Mouse (Mus musculus) kidney, adult 2 months (tissue): Measurements from ENCODE around the gene Pikfyve. TPM values are rescaled to one million over a fixed set of nuclear protein-coding genes. Genes with fewer than 3 reads are reported as not detected.

Source experiments
- DNase-seq: peaks from one replicate; pipeline ENCODE4 v3.0.0; 2021
- H3K27ac ChIP-seq: fragments of 200-500 bp; 2 replicates; pipeline ENCODE4 v1.5.1; 2012; ENCODE audit warnings: low read depth, low read length, control low read depth, inconsistent platforms; ENCODE audit not compliant: insufficient read depth
- H3K27me3 ChIP-seq: fragments of 200-500 bp; replicated peaks from 2 replicates; pipeline ENCODE4 v1.6.1; 2012; ENCODE audit warnings: mild to moderate bottlenecking, moderate library complexity, low read length, inconsistent platforms; ENCODE audit not compliant: control insufficient read depth, insufficient read depth
- H3K36me3 ChIP-seq: fragments of 200-500 bp; 2 replicates; pipeline ENCODE4 v1.6.1; 2012; ENCODE audit warnings: mild to moderate bottlenecking, moderate library complexity, low read length, inconsistent platforms; ENCODE audit not compliant: control insufficient read depth, insufficient read depth
- H3K4me1 ChIP-seq: fragments of 200-500 bp; 2 replicates; pipeline ENCODE4 v1.6.1; 2011; ENCODE audit warnings: low read length; ENCODE audit not compliant: control insufficient read depth, insufficient read depth
- H3K4me3 ChIP-seq: fragments of 200-500 bp; 2 replicates; pipeline ENCODE4 v1.5.1; 2011; ENCODE audit warnings: mild to moderate bottlenecking, low read depth, low read length, control low read depth; ENCODE audit not compliant: insufficient read depth
- CTCF ChIP-seq: fragments of 200-500 bp; conservative IDR thresholded peaks from 2 replicates; pipeline ENCODE4 v1.5.1; 2011; ENCODE audit warnings: low read depth, mild to moderate bottlenecking, control low read depth, low read length, moderate library complexity, mixed read lengths; ENCODE audit not compliant: insufficient read depth, insufficient read length
- POLR2A ChIP-seq: fragments of 200-500 bp; IDR thresholded peaks from one replicate; pipeline ENCODE4 v1.6.1; 2011; ENCODE audit warnings: low read depth, low read length, control low read depth
- WGBS: fragments of 180-500 bp; shearing (Covaris S2); methylation state at CpG from one replicate; pipeline ENCODE4 v1.1.7; 2018; 5-methylcytosine and 5-hydroxymethylcytosine counted together
- polyA plus RNA-seq: library from polyadenylated mRNA; depleted of rRNA; stranded (reverse); fragments of >200 nt; gene quantifications from 2 replicates; pipeline ENCODE4 v1.2.3, GENCODE M21; 2012

Gene Pikfyve
- polyA plus RNA-seq, 1 experiment: 8.0 TPM

- Histone ChIP-seq H3K4me1 (peaks cover 9% of the 10 kb centered on the region; the same call in 1 of the 2 replicates), H3K27ac (peak overlapping the region; percentile 18), H3K36me3 (peaks cover 13% of the 10 kb centered on the region), H3K4me3 (peak overlapping the region; percentile 23), H3K27me3 (no peaks in the 10 kb centered on the region)
- 61% methylated on average over 4 of the region's 4 CpGs for WGBS
- TF ChIP-seq CTCF (no peak), POLR2A (no peak)
- no peak for DNase-seq
Measured at GRCm38 (mm10) chr1:65176171-65176570, 10.3 kb upstream of the Pikfyve start.

DNA sequence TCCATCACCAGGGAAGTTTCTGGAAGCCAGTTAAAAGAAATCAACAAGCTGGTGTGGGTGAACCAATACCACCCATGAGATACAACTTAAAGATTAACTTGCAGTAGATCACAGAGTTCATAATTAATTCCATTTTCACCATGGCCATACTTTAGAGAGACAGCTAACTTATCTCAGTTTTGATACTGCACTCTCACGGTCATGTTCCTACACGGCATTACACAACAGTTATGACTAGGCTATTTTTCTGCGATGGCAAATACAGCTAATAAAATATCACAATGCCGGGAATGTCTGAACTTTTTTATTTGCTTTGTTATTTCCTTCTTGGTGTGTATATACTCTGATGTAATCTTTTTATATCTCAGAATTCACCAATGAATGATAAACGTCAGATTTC is 9.6 kb upstream of the Pikfyve start:
- no peak overlapping the region for H3K27ac ChIP-seq
- H3K36me3 ChIP-seq: peaks cover 7% of the 10 kb centered on the region
- peaks cover 9% of the 10 kb centered on the region; the same call in 1 of the 2 replicates for H3K4me1 ChIP-seq
- TF ChIP-seq CTCF: no peak
- TF ChIP-seq POLR2A: no peak
- no peak overlapping the region for H3K4me3 ChIP-seq
- 23% methylated on average over 5 of the region's 5 CpGs for WGBS
- H3K27me3 ChIP-seq: no peaks in the 10 kb centered on the region
- DNase-seq: peak; percentile 51

- H3K36me3 ChIP-seq: peaks cover 6% of the 10 kb centered on the region
- DNase-seq: peak; percentile 41
- no peaks in the 10 kb centered on the region for H3K27me3 ChIP-seq
- H3K4me3 ChIP-seq: peak overlapping the region; percentile 78; the same call in 1 of the 2 replicates
- WGBS: 11% methylated on average over 3 of the region's 3 CpGs
- H3K27ac ChIP-seq: peak overlapping the region; percentile 87
- peaks cover 9% of the 10 kb centered on the region; the same call in 1 of the 2 replicates for H3K4me1 ChIP-seq
- TF ChIP-seq POLR2A (no peak), CTCF (no peak)
Measured at GRCm38 (mm10) chr1:65177452-65177851, 9.0 kb upstream of the Pikfyve start.

- under 1% methylated on average over 27 of the region's 27 CpGs for WGBS
- Histone ChIP-seq H3K27ac (peak overlapping the region; percentile 94), H3K27me3 (no peaks in the 10 kb centered on the region), H3K4me3 (peak overlapping the region; percentile 78), H3K36me3 (peaks cover 3% of the 10 kb centered on the region; the same call in 1 of the 2 replicates), H3K4me1 (peaks cover 6% of the 10 kb centered on the region; the same call in 1 of the 2 replicates)
- peak; percentile 98 for DNase-seq
- peak; percentile 56 for TF ChIP-seq POLR2A
- TF ChIP-seq CTCF: peak; percentile 82
Measured at GRCm38 (mm10) chr1:65178126-65178901, 8.2 kb upstream of the Pikfyve start.

DNA sequence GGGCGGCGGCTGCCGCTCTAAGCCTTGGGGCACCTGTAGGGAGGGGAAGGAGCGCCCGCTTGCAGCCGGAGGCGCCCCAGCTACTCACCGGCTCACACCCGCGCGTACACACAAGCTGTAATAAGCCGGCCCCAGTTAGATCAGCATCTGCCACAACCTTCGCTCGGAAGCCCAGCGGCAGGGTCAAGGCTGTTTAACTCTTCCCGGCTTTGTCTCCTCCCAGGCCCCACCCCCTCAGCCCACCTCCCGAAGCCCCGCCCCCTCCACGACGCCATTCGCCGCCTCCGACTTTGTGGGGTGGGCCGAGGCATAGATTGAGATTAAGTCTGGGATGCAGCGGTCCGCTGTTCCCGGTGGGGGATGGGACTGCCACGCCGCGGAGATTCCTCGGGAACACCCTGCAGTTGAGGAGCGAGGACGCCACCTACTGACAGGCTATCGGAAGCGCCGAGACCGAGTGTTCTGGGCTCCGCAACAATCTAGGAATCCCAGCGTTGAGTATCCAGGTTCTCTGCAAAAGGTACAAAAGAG is 7.5 kb upstream of the Pikfyve start:
- Histone ChIP-seq H3K27me3 (no peaks in the 10 kb centered on the region), H3K36me3 (peaks cover 3% of the 10 kb centered on the region; the same call in 1 of the 2 replicates), H3K4me3 (peak overlapping the region; percentile 78), H3K27ac (peak overlapping the region; percentile 94), H3K4me1 (peaks cover 6% of the 10 kb centered on the region; the same call in 1 of the 2 replicates)
- peak; percentile 93 for TF ChIP-seq POLR2A
- peak; percentile 95 for TF ChIP-seq CTCF
- DNase-seq: peak; percentile 99
- WGBS: under 1% methylated on average over 39 of the region's 39 CpGs

DNA sequence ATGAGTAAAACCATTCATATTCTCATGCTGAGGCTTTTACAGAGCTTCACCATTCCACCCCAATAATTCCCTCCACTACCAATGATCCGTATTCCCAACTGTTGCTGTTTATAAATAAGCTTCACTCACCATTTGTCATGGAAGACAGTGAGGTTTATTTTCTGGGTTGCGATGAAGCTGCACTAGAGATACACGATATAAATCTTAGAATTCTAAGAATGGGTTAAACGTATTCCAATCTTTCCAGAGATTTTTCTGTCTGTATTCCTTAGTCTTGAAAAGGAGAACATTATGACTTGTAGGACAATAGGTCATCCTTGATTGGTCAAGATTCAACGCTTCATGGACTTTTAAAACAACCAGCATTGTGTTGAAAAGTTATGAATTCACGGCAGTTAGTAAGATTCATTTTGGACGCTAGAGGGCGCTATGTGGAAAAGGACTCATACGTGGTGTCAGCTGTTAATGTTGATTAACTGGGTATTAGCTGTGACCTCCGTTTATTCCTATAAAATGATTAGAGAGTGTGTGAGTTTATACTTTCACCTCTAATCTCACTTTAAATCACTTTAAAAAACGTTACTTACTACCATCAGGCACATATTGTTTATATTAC is 6.7 kb upstream of the Pikfyve start:
- Histone ChIP-seq H3K36me3 (no peaks in the 10 kb centered on the region; the same call in 1 of the 2 replicates), H3K27ac (no peak overlapping the region), H3K4me3 (no peak overlapping the region; the same call in 1 of the 2 replicates), H3K4me1 (0 out of 2 replicates have a peak, but pooled peaks cover under 1% of the 10 kb centered on the region), H3K27me3 (no peaks in the 10 kb centered on the region)
- DNase-seq: peak; percentile 85
- 0 out of 2 replicates have a peak, but pooled peaks have one; percentile 18 for TF ChIP-seq CTCF
- no peak for TF ChIP-seq POLR2A
- 1% methylated on average over 11 of the region's 11 CpGs for WGBS
